Mouse (Mus musculus) embryonic facial prominence, embryonic 10.5 days (tissue): ENCODE data around the gene Arid3b. TPM values are rescaled to one million over a fixed set of nuclear protein-coding genes. Genes with fewer than 3 reads are reported as not detected.
A peak's percentile ranks its signal among the peaks of the same experiment; 100 is the strongest.
"Not testable (repeated sequence)": the region's sequence is repeated elsewhere in the genome, so short reads cannot be mapped to it uniquely, and the experiment has no call there.

Source experiments
- DNase-seq: peaks from one replicate; pipeline ENCODE4 v3.0.0-alpha.2; 2017; ENCODE audit warnings: low spot score
- H3K27ac ChIP-seq: fragments of 300-500 bp; sonication (generic); replicated peaks from 2 replicates; pipeline ENCODE4 v1.5.1; 2016; ENCODE audit warnings: mild to moderate bottlenecking
- H3K27me3 ChIP-seq: fragments of 300-500 bp; sonication (generic); replicated peaks from 2 replicates; pipeline ENCODE4 v1.6.1; 2016; ENCODE audit warnings: low read depth, mild to moderate bottlenecking; ENCODE audit not compliant: poor library complexity, severe bottlenecking
- H3K36me3 ChIP-seq: fragments of 300-500 bp; sonication (generic); replicated peaks from 2 replicates; pipeline ENCODE4 v1.6.1; 2016; ENCODE audit warnings: mild to moderate bottlenecking, moderate library complexity
- H3K4me1 ChIP-seq: fragments of 300-500 bp; sonication (generic); 2 replicates; pipeline ENCODE4 v1.6.1; 2016
- H3K4me3 ChIP-seq: fragments of 300-500 bp; sonication (generic); 2 replicates; pipeline ENCODE4 v1.5.1; 2016; ENCODE audit warnings: mild to moderate bottlenecking, moderate library complexity
- H3K9me3 ChIP-seq: fragments of 300-500 bp; sonication (generic); 2 replicates; pipeline ENCODE4 v1.6.1; 2016; ENCODE audit warnings: mild to moderate bottlenecking
- WGBS: fragments of 180-500 bp; shearing (Covaris S2); methylation state at CpG from one replicate; pipeline ENCODE4 v1.1.7; 2016; 5-methylcytosine and 5-hydroxymethylcytosine counted together
- polyA plus RNA-seq: library from polyadenylated mRNA; unstranded; fragments of >200 nt; fragmentation: Nextera tagmentation; extraction: Ambion mirVana; gene quantifications from 2 replicates; pipeline ENCODE4 v1.2.1, GENCODE M21; 2016

Gene Arid3b
- polyA plus RNA-seq = 51.0 and 64.3 TPM in 2 replicates

GRCm38 (mm10) chr9:57836581-57837170 is at the start of gene Arid3b:
Gene Arid3b (minus strand): TSS chr9:57836793.
- Histone ChIP-seq H3K27me3 (no peaks in the 10 kb centered on the region; the same call in 1 of the 2 replicates), H3K27ac (peak within 1 kb of the TSS; percentile 91)
- WGBS = 1% methylated on average over 44 of the region's 45 CpGs

GRCm38 (mm10) chr9:57883413-57883812 is 46.8 kb upstream of the Arid3b start:
- no peaks in the 10 kb centered on the region for H3K9me3 ChIP-seq
- no peak overlapping the region for H3K27ac ChIP-seq
- no peaks in the 10 kb centered on the region for H3K36me3 ChIP-seq
- no peak overlapping the region for H3K4me3 ChIP-seq
- WGBS = 59% methylated on average over 1 of the region's 1 CpGs
- no peaks in the 10 kb centered on the region for H3K27me3 ChIP-seq
- no peaks in the 10 kb centered on the region for H3K4me1 ChIP-seq
- DNase-seq = no peak

More at GRCm38 (mm10) chr9:57836581-57837170, at the start of gene Arid3b:
- peak; percentile 97 for DNase-seq
- Histone ChIP-seq H3K4me3 (peak within 1 kb of the TSS; percentile 91), H3K9me3 (no peaks in the 10 kb centered on the region), H3K36me3 (peaks cover 12% of the 10 kb centered on the region), H3K4me1 (peaks cover 46% of the 10 kb centered on the region)

GRCm38 (mm10) chr9:57881781-57882180 is 45.2 kb upstream of the Arid3b start:
- not testable (repeated sequence) for H3K27me3 ChIP-seq, H3K36me3 ChIP-seq, DNase-seq, H3K9me3 ChIP-seq, H3K4me1 ChIP-seq, H3K4me3 ChIP-seq, H3K27ac ChIP-seq
- WGBS = 91% methylated on average over 2 of the region's 2 CpGs

- Histone ChIP-seq H3K27me3 (no peaks in the 10 kb centered on the region), H3K27ac (no peak overlapping the region), H3K9me3 (no peaks in the 10 kb centered on the region), H3K4me3 (no peak overlapping the region), H3K4me1 (no peaks in the 10 kb centered on the region), H3K36me3 (no peaks in the 10 kb centered on the region)
- DNase-seq = no peak
- WGBS = 24% methylated on average over 4 of the region's 4 CpGs
These were observed 43.7 kb upstream of the Arid3b start for GRCm38 (mm10) chr9:57880278-57880677.

- WGBS = 61% methylated on average over 3 of the region's 3 CpGs
- Histone ChIP-seq H3K4me1 (no peaks in the 10 kb centered on the region), H3K27ac (no peak overlapping the region), H3K27me3 (no peaks in the 10 kb centered on the region), H3K4me3 (no peak overlapping the region), H3K9me3 (no peaks in the 10 kb centered on the region), H3K36me3 (no peaks in the 10 kb centered on the region)
- DNase-seq = no peak
These were observed 42.6 kb upstream of the Arid3b start for GRCm38 (mm10) chr9:57879213-57879612.

GRCm38 (mm10) chr9:57874994-57875393 is 38.4 kb upstream of the Arid3b start:
- Histone ChIP-seq H3K4me1 (no peaks in the 10 kb centered on the region), H3K27ac (no peak overlapping the region), H3K4me3 (no peak overlapping the region), H3K27me3 (no peaks in the 10 kb centered on the region), H3K9me3 (no peaks in the 10 kb centered on the region), H3K36me3 (no peaks in the 10 kb centered on the region)
- 76% methylated on average over 3 of the region's 3 CpGs for WGBS
- DNase-seq = no peak

GRCm38 (mm10) chr9:57874134-57874533 is 37.5 kb upstream of the Arid3b start:
- 74% methylated on average over 5 of the region's 5 CpGs for WGBS
- H3K4me3 ChIP-seq = no peak overlapping the region
- H3K27me3 ChIP-seq = no peaks in the 10 kb centered on the region
- no peak for DNase-seq
- H3K27ac ChIP-seq = no peak overlapping the region
- H3K36me3 ChIP-seq = no peaks in the 10 kb centered on the region
- H3K4me1 ChIP-seq = no peaks in the 10 kb centered on the region
- no peaks in the 10 kb centered on the region for H3K9me3 ChIP-seq

GRCm38 (mm10) chr9:57870273-57870816 is 33.8 kb upstream of the Arid3b start:
- Histone ChIP-seq H3K27me3 (no peaks in the 10 kb centered on the region), H3K4me3 (no peak overlapping the region), H3K4me1 (no peaks in the 10 kb centered on the region), H3K9me3 (no peaks in the 10 kb centered on the region), H3K36me3 (no peaks in the 10 kb centered on the region), H3K27ac (no peak overlapping the region)
- WGBS = 51% methylated on average over 2 of the region's 2 CpGs
- DNase-seq = no peak

- Histone ChIP-seq H3K4me1 (no peaks in the 10 kb centered on the region), H3K36me3 (no peaks in the 10 kb centered on the region), H3K27ac (no peak overlapping the region), H3K27me3 (no peaks in the 10 kb centered on the region), H3K4me3 (no peak overlapping the region), H3K9me3 (no peaks in the 10 kb centered on the region)
- DNase-seq = no peak
- WGBS = 84% methylated on average over 6 of the region's 6 CpGs
These were observed 32.2 kb upstream of the Arid3b start for GRCm38 (mm10) chr9:57868767-57869166.

GRCm38 (mm10) chr9:57867880-57868279 is 31.3 kb upstream of the Arid3b start:
- no peak for DNase-seq
- H3K27me3 ChIP-seq = no peaks in the 10 kb centered on the region
- no peak overlapping the region for H3K4me3 ChIP-seq
- H3K27ac ChIP-seq = no peak overlapping the region
- no peaks in the 10 kb centered on the region for H3K4me1 ChIP-seq
- no peaks in the 10 kb centered on the region for H3K36me3 ChIP-seq
- 87% methylated on average over 5 of the region's 5 CpGs for WGBS
- H3K9me3 ChIP-seq = no peaks in the 10 kb centered on the region

- no peak for DNase-seq
- no peaks in the 10 kb centered on the region for H3K36me3 ChIP-seq
- no peaks in the 10 kb centered on the region for H3K27me3 ChIP-seq
- H3K9me3 ChIP-seq = no peaks in the 10 kb centered on the region
- no peak overlapping the region for H3K27ac ChIP-seq
- H3K4me3 ChIP-seq = no peak overlapping the region
- WGBS = 92% methylated on average over 4 of the region's 4 CpGs
- no peaks in the 10 kb centered on the region for H3K4me1 ChIP-seq
These were observed 30.6 kb upstream of the Arid3b start for GRCm38 (mm10) chr9:57867236-57867635.

- H3K27ac ChIP-seq = no peak overlapping the region
- WGBS = 91% methylated on average over 7 of the region's 7 CpGs
- H3K4me1 ChIP-seq = no peaks in the 10 kb centered on the region
- no peaks in the 10 kb centered on the region for H3K36me3 ChIP-seq
- H3K27me3 ChIP-seq = no peaks in the 10 kb centered on the region
- H3K4me3 ChIP-seq = no peak overlapping the region
- no peak for DNase-seq
- no peaks in the 10 kb centered on the region for H3K9me3 ChIP-seq
These were observed 29.9 kb upstream of the Arid3b start for GRCm38 (mm10) chr9:57866530-57866929.

- no peak for DNase-seq
- Histone ChIP-seq H3K9me3 (no peaks in the 10 kb centered on the region), H3K27me3 (no peaks in the 10 kb centered on the region), H3K27ac (no peak overlapping the region), H3K4me3 (no peak overlapping the region), H3K4me1 (no peaks in the 10 kb centered on the region), H3K36me3 (no peaks in the 10 kb centered on the region)
These were observed 27.7 kb upstream of the Arid3b start for GRCm38 (mm10) chr9:57864336-57864735.
